Mouse (Mus musculus) kidney, adult 18-20 months (tissue): ENCODE measurements around the gene Fbxl20.

Experiments used
- DNase-seq: peaks from one replicate; pipeline ENCODE4 v3.0.0; 2021

The Fbxl20 gene

DNA sequence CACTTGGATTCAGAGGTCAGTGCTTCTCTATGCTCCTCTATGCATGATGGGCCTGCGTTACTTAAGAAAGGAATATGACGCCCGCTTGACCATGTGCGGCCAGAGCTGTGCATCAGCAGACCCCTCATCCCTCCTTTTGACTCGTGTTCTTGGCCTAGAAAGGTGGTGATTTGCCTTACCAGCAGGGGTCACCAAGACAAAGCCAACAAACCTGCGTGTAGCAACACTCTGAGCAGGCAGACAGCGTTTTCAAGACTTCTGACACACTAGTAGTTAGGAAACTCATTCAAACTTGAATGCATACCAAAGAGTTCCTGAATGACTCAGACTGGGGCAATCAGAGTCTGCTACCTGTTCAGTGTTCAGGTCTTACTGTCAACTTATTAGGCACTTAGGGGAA, 63.6 kb downstream of the Fbxl20 start:
- DNase-seq, result no peak

DNA sequence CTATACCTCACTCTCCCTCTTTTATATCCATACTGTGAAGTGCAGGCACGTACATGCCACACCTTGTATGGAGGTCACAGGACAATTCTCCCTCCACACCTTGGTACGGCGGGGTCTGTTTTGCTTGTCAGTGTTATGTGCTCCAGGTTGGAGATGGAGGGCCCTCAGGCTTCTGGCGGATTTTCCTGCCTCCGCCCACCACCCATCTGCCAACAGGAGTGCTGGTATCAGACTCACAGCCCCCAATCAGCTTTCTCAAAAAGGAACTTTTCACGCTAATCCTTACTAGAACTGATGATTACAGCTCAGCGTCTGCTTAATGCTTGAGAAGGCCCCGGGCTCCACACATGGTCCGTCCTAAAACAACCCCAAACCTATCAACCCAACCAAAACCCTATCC, 64.1 kb downstream of the Fbxl20 start:
- DNase-seq, result no peak

DNA sequence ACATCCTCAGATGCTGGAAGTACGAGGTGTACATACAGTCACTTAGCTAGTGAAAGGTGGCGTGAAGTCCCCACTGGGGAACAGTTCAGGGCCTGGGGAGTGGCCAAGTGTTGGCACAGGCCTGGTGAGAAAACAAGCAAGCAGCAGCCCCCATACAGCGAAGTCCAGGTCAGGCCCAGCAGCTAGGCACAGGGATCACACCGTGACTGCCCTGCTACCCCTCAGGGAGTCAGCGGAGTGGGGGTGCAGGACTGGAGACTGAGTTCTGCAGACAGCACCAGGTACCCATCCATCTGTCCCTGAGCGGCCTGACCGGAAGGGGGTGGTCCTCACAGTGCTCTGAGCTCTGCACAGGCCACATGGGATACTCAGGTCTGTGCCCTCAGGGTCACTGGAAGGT, 67.5 kb downstream of the Fbxl20 start:
- no peak for DNase-seq

DNA sequence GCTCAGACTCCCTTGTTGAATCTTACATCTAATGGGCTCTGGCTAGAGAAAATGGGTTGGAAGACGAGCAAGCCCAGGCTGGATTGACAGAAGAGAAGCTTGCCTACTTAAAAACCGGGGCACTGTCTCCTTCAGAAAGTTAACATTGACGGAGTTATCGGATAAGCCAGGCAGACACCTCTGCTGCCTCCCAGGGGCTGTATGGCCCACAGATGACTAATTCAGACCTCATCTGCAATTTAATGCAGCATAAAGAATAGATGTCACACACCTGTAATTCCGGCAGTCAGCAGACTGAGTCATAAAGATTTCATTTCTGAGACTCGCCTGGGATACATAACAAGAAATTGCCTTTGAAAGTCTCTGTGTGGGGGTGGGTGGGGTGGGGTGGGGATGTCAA, 69.8 kb downstream of the Fbxl20 start:
- DNase-seq, result no peak

DNA sequence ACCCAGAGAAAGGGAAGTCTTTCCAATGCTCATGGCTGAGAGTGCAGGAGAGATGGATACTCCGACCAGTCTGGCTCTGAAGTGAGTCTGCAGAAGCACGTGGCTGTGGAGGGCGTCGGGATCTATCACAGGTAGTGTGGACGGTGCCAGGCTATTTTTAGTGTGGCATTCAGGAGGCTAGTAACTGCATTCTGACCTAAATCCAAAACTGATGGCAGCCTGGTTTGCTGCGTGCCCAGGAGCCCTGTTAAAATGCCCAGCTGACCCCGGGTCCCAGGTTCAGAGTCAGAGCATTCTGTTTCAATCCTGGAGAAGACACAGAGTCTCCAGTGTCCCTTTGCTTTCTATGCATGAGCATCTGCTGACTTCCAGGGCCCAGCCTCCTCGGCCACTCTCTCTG, 73.1 kb downstream of the Fbxl20 start:
- DNase-seq, result peak; percentile 16

DNA sequence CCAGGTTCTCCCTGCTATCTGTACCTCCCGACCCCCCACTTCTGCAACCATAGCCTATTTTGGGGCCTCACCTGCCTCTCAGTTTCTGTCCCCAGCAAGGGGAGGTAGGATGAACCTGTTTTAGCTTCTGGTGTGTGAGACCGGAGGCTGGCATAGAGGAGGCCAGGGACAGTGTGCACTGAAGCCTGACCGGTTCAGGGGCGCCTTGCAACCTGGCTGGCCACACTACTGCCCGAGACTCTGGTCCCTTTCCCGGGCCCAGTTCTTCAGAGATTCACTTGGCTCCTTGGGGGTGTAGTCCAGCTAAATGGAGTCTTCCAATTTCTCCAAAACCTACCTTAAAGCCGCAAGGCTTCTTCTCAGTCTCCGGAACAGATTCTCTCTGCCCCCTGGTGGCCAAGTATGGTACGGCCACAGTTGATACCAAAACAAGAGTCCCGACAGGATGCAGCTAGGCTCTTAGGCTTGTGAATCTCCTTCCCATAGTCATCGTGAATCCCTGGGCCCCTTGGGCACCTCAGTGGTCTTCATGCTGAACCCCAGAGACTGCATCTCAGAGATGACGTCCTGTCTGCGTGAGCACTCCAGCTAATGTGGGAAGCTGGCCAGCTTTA, 74.9 kb downstream of the Fbxl20 start:
- peak; percentile 90 for DNase-seq

DNA sequence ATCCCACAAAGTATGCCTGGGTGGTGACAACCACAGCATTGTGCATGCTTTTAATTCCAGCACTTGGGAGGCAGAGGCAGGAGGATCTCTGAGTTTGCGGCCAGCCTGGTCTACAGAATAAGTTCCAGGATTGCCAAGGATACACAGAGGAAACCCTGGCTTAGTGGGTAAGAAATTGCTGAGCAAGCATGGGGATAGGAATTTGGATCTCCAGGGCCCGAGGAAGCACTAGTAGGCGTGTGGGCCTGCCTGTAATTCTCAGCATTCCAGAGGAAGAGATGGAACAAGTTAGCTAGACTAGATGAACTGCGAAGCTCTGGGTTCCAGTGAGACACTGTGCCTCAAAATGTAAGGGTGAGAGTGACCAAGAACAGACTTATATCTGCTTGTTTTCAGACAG, 76.8 kb downstream of the Fbxl20 start:
- DNase-seq, result no peak

DNA sequence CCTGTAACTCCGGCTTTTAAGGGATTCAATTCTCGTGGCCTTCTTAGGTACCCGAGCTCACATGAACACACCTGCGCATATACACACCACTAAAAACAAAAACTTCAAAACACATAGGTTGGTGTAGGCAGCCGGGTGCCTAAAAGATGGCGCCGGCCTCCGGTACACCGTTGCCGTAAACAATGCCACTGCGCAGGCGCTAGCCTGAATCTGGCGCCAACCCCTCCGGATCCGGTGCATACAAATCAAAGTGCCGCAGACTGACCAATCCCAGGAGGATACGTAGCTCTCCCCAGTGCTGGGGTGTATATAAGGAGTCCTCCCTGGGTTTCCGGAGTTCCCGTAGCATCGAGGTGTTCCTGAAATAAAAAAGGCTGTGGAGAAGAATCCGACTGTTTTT, 82.9 kb downstream of the Fbxl20 start:
- no peak for DNase-seq

DNA sequence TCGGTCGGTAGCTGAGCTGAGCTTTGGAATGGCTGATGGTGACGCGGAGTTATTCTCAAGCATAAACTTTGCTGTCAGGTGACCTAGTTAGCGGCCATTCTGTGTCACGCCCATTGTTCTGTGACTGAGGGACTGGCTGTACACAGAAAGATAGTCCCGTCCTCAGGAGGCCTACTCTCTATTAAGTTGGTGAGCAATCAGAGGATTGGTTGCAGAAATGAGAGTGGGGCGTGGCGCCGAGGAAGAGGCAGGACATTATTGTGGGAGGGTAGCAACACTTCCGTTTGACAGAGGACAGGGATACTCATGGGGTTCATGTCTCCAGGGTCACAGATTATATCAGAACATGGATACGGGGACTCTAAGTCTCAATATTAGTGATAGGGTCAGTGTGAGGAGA, 84.0 kb downstream of the Fbxl20 start:
- no peak for DNase-seq

DNA sequence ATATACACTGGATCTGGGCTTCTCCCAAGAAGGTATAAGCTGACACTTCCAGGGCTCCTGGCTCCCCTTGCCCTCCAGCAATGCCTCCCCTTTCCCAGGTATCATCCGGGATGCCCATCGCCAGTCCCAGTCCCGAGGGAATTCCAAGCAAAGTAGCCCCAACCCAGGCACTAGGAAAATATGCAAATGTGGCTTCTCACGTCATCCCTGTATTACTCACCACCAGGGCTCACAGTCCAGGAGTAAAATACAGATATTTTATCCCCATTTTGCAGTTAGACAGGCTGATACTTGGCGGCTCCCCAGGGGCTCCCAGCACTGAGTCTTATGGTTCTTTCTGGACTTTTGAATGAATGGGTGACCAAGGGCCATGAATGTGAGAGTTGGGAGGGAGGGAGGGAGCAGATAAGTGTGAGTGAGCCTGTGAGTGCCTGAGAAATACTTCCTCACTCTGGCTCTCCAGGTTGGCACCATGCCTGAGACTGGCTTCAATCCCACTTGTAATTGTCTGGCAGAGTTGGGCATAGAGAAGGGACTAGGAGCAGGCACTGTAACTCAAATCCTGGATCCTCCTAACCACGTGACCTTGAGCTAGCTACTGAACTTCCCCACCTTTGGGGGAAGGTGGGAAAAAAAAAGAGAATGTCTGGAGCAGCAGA, 88.2 kb downstream of the Fbxl20 start:
- peak; percentile 28 for DNase-seq

DNA sequence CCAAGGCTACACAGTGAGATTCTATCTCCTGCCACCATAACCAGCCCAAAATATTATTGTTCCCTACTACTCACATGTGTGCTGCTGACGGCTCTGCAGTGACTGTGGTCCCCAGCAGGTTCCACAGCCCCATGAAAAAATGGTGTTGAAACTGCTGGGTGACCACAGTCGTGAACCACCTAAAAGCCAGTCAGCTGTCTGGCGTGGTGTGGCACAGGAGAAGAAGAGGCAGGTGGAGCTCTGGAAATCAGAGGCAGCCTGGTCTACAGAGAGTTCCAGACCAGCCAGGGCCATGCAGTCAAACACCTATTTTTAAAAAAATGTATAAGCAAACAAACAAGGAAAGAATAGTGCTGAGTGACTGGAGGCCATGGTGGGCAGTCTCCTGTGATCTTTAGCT, 88.8 kb downstream of the Fbxl20 start:
- DNase-seq, result no peak

DNA sequence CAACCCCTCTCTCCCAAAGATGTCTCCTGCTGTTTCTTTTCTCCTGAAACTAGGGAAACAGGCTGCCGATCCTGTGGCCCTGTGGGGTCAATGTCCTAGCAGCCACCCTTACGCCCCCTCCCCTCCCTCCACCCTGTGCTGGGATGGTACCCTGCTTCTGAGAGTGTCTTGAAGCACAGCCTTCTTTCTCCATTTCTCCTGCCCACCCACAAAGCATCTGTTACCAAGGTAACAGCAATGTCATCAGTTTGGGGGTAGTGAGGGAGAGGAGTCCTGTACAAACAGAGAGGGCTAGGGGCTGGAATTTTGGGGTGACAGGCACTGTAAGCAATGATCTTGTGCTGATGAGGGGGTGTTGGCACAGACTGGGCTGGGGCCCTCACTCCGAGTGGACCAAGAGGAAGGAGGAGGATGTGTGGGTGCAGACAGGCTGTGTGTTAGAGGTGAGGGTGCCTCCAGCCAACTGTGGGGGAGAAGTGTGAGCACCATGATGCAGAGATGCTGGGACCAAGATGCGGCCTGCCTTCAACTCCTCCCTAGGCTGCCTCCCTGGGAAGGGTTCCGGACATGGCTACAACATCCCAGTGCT, 90.0 kb downstream of the Fbxl20 start:
- DNase-seq, result no peak

DNA sequence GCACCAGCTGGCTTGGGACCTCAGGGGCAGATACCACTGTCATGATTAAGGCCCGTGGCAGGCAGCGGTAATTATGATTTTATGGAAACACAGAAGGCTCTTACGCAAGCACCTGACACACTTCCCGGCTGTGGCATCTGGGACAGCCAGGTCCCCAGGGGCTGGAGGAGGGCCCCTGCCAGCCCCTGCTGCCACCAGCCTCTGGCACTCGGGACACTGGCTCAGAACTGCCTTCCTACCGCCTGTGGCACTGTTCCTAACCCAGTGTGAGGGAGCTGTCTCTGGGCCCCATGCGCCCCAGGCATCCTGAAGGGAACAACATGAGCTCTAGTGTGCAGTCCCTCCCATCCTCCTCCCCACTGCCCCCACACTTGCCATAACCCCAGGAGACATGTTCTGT, 90.5 kb downstream of the Fbxl20 start:
- DNase-seq, result no peak

DNA sequence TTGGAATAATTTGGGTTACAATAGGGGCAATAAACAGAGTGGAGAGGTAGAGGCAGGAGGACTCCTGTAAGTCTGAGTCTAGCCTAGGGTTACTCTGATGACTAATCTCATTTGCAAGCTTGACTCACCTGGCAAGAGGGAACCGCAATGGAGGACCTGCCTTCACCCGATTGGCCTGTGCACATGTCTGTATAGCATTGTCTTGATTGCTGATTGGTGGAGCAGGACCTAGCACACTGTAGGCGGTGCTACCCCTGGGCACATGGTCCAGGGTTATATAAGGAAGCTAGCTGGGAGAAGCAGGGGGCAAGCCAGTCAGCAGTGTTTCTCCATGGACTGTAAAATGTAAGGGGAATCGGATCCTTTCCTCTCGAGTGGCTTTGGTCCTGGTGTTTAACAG, 92.2 kb downstream of the Fbxl20 start:
- no peak for DNase-seq

DNA sequence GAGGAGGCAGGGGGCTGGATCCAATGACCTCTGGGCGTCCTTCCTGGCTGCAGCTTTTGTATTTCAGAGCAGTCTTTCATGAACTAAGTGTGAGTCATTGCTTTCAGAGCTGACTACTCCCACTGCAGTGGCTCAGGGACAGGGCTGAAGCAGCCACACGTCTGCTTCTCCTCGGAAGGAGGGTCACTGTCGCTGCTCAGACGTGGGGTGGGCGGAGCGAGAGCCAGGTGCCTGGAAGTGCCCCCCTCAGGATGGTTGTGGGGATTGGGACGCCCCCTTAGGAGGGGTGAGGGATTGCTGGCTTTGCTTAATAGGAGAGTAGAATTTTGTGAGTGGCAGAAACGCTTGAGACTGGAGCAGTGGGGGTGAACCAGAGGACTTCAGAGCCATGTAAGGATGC, 92.7 kb downstream of the Fbxl20 start:
- DNase-seq, result no peak

DNA sequence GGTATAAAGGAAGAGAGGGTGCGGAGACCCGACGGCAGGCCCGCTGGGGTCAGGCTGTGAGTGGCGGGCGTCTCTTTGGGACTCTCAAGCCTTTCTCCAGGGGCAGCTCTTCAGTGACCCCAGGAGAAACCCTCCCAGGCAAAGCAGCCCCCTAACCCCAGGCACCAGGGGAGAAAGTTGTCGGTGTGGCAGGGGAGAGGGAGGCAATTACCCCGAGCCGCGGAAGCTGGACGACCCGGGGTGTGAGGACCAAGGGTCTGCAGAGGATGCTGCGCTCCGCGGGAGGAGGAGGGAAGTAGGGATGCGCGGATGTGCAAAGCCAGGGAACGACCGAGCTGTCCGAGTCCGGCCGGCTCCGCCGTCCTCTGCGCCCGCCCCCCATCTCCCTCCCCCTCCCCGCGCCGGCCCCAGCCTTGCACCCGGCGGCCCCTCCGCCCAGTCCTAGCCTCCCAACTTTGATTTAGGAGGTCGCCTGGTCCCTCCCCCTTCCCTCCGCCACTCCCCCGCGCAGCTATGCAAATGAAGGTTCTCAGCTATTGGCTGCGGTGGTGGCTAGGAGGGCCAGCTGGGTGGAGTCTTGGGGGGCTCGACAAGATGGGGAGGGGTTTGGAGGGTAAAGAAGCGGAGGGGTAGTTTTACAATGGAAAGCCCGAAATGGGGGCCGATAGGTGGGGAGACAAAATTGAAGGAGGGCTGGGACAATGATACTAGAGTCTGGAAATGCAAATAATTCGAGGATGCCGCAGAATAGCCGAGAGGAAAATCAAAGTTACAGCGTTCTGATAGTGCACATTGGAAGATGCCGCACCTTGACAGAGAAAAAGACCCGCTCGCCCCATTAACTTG, 97.0 kb downstream of the Fbxl20 start, which contains the start of gene Stac2:
Stac2 (minus strand) TSS at position 474 of the 846 bp plus-strand sequence.
- DNase-seq, result peak; percentile 65

DNA sequence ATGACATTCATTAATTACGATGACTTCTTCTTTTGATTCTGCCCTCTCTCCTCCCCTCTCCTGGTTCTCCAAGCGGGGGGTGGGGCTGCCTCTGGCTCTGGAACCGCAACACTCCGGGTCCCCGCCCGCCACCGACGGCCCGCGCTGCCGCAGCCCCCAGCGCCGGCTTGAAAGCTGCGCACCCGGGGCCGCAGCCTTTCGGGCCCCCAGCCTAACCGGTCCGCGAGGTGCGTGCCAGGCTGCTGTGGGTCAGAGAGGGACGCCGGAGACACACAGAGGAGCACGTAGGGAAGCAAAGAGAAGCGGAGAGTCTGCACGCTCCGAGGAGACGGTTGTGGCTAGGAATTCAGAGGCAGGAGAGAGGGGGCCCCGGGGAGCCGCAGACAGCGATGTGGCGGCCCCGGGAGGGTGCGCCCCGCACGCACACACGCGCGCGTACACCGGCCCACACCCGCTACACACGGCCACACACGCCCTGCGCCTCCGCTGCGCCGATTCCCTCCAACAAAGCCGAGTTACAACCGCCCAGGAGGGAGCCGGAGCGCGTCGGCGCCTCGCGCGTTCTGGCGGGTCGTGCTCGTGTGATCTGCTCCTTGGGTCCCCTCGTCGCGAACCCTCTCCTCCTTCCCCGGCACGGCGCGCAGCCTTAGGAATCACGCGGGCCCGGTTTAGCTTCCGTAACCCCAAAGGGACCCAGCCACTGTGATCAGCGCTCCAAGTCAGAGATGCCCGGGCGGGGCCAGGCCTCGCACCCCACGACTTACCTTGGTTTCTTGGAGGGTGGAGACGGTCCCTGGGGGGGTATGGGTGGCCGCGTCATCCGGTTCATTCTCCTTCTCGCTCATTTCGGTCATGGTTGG, 97.8 kb downstream of the Fbxl20 start:
- DNase-seq, result peak; percentile 23

DNA sequence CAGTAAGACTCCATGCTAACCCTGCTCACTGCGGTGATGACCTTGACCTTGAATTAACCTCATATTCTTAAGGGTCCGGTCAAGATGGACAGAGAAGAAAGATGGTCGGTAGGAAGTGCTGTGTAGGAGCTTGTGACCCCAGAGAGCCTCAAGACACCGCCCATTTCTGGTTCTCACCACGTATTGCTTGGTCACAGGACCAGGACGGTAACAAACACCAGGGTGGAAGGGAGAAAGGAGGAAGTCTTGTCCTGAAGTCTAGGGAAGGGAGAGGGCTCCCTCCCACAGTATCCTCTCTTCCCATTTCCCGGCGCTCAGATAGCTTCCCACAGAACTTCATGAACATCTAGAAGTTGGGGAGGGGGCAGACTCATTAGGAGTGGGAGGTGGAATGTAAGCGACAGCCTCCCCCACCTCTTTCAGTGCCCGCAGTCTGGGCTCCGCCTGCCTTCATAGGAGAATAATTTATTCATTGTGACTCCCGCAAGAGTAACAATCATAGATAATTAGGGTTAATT, 98.5 kb downstream of the Fbxl20 start:
- no peak for DNase-seq

DNA sequence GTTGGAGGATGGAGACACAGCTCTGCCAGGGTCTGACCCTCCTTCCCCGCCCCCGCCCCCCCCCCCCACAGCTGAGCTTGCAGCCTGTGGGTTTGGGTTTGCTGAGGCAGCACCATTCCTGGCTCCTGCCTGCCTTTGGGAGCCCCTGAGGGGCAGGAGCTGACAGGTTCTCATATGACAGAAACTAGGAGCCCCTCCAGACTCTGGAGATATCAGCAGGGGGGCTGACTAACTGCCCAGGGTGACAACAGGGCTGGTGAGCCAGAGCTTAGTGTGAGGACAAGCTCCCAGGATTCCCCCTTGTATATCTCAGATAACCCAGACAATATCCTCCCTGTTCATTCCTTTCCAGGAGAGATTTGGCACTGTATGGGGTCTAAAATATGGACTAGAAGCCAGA, 99.3 kb downstream of the Fbxl20 start:
- no peak for DNase-seq

DNA sequence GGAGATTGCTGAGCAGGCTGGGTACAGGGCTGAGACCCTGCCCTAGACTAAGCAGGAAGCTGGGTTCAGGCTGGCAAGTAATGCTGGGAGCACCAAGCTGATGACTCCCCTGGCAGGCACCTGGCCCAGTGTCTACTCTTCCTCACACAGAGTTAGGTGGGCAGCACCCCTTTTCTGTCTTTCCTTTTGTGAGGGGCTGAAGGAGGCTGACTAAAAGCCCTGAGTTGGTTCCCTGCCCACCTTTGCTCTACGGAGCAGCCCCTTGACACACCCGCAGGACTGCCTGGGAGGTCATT, 99.7 kb downstream of the Fbxl20 start:
- no peak for DNase-seq

DNA sequence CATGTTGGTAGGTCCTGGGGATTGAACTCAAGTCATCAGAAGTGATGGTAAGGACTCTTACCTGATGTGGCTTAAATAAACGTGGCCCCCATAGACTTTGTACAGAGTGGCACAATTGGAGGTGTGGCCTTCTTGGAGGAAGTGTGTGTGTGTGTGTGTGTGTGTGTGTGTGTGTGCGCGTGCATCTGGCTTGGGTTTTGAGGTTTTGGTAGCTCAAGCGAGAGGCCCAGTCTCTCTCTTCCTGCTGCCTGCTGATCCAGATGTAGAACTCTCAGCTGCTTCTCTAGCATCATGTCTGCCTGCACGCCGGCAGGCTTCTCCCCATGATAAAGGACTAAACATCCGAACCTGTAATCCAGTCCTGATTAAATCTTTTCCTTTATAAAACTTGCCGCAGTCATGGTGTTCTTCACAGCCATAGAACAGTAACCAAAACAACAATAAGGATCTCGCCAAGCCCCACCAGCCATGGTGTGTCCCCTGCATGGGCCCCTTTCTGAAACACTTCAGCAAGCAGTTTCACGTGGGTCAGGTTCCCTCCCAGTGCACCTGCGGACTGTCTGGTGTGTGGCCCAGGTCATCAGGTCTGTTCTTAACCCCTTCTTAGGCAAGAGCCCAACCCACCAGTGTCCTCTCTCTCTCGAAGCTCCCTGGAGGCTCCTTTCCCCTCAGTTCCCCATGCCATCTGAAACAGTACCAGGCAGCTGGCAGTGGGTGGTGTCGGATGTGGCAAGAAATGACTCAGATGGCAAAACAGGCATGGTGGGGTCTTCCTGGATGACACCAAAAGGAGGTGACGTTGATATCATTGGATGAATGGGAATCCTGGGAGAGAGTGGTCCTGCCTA, 100.3 kb downstream of the Fbxl20 start:
- no peak for DNase-seq

DNA sequence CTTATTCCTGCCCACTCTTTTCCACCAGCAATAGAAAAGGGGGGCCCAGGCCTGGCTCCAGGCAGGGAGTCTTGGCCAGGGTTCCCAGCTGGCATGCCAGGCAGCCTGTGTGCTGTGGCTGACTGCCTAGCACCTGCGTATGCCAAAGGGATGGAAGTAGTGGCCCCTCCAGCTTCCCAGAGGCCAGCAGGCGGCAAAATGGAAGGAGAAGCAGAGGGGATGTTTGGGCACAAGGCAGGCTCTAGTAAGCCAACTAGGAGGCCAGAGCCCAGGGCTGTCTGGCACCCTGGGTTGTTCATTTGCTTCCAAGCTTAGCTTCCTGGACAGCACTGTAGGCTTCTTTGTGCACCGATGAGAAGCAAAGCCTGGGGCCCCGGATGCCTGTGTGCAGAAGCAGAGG, 102.5 kb downstream of the Fbxl20 start:
- no peak for DNase-seq
